ENCODE assay signal across 11 mouse cellular contexts in genomic region chr14:75235955-75236635, GRCm38 (mm10). TPM values are rescaled to one million over a fixed set of nuclear protein-coding genes. Genes with fewer than 3 reads are reported as not detected.
A peak's percentile ranks its signal among the peaks of the same experiment; 100 is the strongest.
DNase-seq lines count a peak whose midpoint lies in the region; ATAC-seq and TF ChIP-seq lines count a peak whose summit lies in the region.
"Had no signal": no experiment of that assay in that cellular context is flagged by ENCODE, and none has a peak within 500 bp of the region (broad histone marks: within the 10 kb centered on the region; RNA-seq: fewer than 3 reads in every experiment).

No protein-coding gene starts in this region.

- 52% methylated on average over 9 of the region's 9 CpGs for WGBS in embryonic facial prominence, embryonic 10.5 days
- 21% methylated on average over 9 of the region's 9 CpGs for WGBS in neural tube, embryonic 14.5 days
- 70% methylated on average over 9 of the region's 9 CpGs for WGBS in liver, postnatal 0 days (ENCODE audit: insufficient replicate concordance)

- TF ChIP-seq CTCF in liver, postnatal 0 days (IDR thresholded peaks at IDR 0.05; ENCODE audit: low read depth): no peak

- peak; percentile 36 for DNase-seq in embryonic facial prominence, embryonic 10.5 days (ENCODE audit: low spot score)
- peak; percentile 35 to 39 for DNase-seq in frontal cortex, postnatal 14 days (ENCODE audit: low spot score in 2 of 2)
- DNase-seq in layer of hippocampus, postnatal 36 days: peak; percentile 48 to 52
- no peak for DNase-seq in urinary bladder, adult 2 months (ENCODE audit: low spot score)
- no peak for DNase-seq in heart, adult 11 months
- DNase-seq in liver, postnatal 0 days: no peak
- DNase-seq: liver, embryonic 13.5 days had no signal

- H3K27ac ChIP-seq in embryonic facial prominence, embryonic 10.5 days (replicated peaks): no peak overlapping the region
- H3K27ac ChIP-seq in neural tube, embryonic 14.5 days (ENCODE audit: low read depth, low read length): 0 out of 2 replicates have a peak overlapping the region, but pooled peaks have one; percentile 8
- H3K27ac ChIP-seq in liver, postnatal 0 days (ENCODE audit: low read depth): no peak overlapping the region
- H3K27ac ChIP-seq: liver, embryonic 13.5 days had no signal

- peak overlapping the region; percentile 24; the same call in 1 of the 2 replicates for H3K4me2 ChIP-seq in neural tube, embryonic 14.5 days (ENCODE audit: low read depth, low read length)
- no peak overlapping the region for H3K4me2 ChIP-seq in liver, postnatal 0 days (ENCODE audit: low read depth, low read length)
- H3K4me2 ChIP-seq: liver, embryonic 13.5 days had no signal

- ATAC-seq in neural tube, embryonic 14.5 days (ENCODE audit: low read depth): peak; percentile 87
- ATAC-seq in liver, postnatal 0 days: no peak
- ATAC-seq: Patski had no signal

- no peak overlapping the region for H3K4me3 ChIP-seq in embryonic facial prominence, embryonic 10.5 days
- no peak overlapping the region for H3K4me3 ChIP-seq in neural tube, embryonic 14.5 days (ENCODE audit: low read depth, low read length)
- no peak overlapping the region for H3K4me3 ChIP-seq in liver, postnatal 0 days (ENCODE audit: low read depth, low read length)
- H3K4me3 ChIP-seq: erythroblast, embryonic 14.5 days; liver, embryonic 13.5 days had no signal

- H3K36me3 ChIP-seq in embryonic facial prominence, embryonic 10.5 days (replicated peaks): no peaks in the 10 kb centered on the region
- no peaks in the 10 kb centered on the region for H3K36me3 ChIP-seq in neural tube, embryonic 14.5 days (ENCODE audit: control insufficient read depth, insufficient read depth, low read length)
- no peaks in the 10 kb centered on the region for H3K36me3 ChIP-seq in liver, postnatal 0 days (replicated peaks; ENCODE audit: insufficient read depth, low read length)
- H3K36me3 ChIP-seq: liver, embryonic 13.5 days had no signal

- TF ChIP-seq EP300 in liver, postnatal 0 days (IDR thresholded peaks at IDR 0.05; ENCODE audit: low read depth): no peak

- peaks cover 7% of the 10 kb centered on the region for H3K4me1 ChIP-seq in embryonic facial prominence, embryonic 10.5 days
- peaks cover 5% of the 10 kb centered on the region; the same call in 1 of the 2 replicates for H3K4me1 ChIP-seq in neural tube, embryonic 14.5 days (ENCODE audit: control insufficient read depth, insufficient read depth, low read length)
- peaks cover 10% of the 10 kb centered on the region for H3K4me1 ChIP-seq in liver, postnatal 0 days (ENCODE audit: insufficient read depth)

- H3K27me3 ChIP-seq in embryonic facial prominence, embryonic 10.5 days (replicated peaks; ENCODE audit: low read depth, poor library complexity, severe bottlenecking): no peaks in the 10 kb centered on the region
- H3K27me3 ChIP-seq in neural tube, embryonic 14.5 days (ENCODE audit: control insufficient read depth, insufficient read depth, low read length): no peaks in the 10 kb centered on the region
- no peaks in the 10 kb centered on the region for H3K27me3 ChIP-seq in liver, postnatal 0 days (ENCODE audit: insufficient read depth, low read length)
- H3K27me3 ChIP-seq: liver, embryonic 13.5 days had no signal

- H3K9ac ChIP-seq in neural tube, embryonic 14.5 days (replicated peaks; ENCODE audit: low read depth, low read length): no peak overlapping the region
- H3K9ac ChIP-seq in liver, postnatal 0 days (replicated peaks): no peak overlapping the region
- H3K9ac ChIP-seq: liver, embryonic 13.5 days had no signal

- H3K9me3 ChIP-seq in embryonic facial prominence, embryonic 10.5 days: no peaks in the 10 kb centered on the region
- H3K9me3 ChIP-seq in neural tube, embryonic 14.5 days (ENCODE audit: control insufficient read depth, low read length): no peaks in the 10 kb centered on the region
- no peaks in the 10 kb centered on the region for H3K9me3 ChIP-seq in liver, postnatal 0 days (ENCODE audit: low read length)
- H3K9me3 ChIP-seq: liver, embryonic 13.5 days had no signal

RNA-seq across cellular contexts. Expression of gene Cpb2, which starts 6.0 kb away (rescaled TPM):
- not detected in 2 replicates for polyA plus RNA-seq in embryonic facial prominence, embryonic 10.5 days (2016; fragmentation: Nextera tagmentation; extraction: Ambion mirVana)
- not detected for total RNA-seq in layer of hippocampus, postnatal 36 days (2021)
- polyA plus RNA-seq in neural tube, embryonic 14.5 days (2014; fragmentation: Nextera tagmentation; extraction: Ambion mirVana): 0.25 TPM in 1 of 2 replicates, not detected in the other
- 0.15 and 0.22 TPM in 2 replicates for polyA plus RNA-seq in urinary bladder, adult 2 months (2012; rRNA removed)
- 400 and 408 TPM in 2 replicates for polyA plus RNA-seq in liver, postnatal 0 days (2015; fragmentation: Nextera tagmentation; extraction: Ambion mirVana)
- polyA plus RNA-seq: erythroblast, embryonic 14.5 days; Patski; spleen, adult 2 months had no signal

RNA-seq across cellular contexts. Expression of gene Zc3h13, which starts 48.1 kb away (rescaled TPM):
- 37.1 and 40.9 TPM in 2 replicates for polyA plus RNA-seq in embryonic facial prominence, embryonic 10.5 days (2016; fragmentation: Nextera tagmentation; extraction: Ambion mirVana)
- 10 to 100 TPM; 57.2 to 65.2 TPM for total RNA-seq in layer of hippocampus, postnatal 36 days (2021)
- 39.4 and 41.3 TPM in 2 replicates for polyA plus RNA-seq in neural tube, embryonic 14.5 days (2014; fragmentation: Nextera tagmentation; extraction: Ambion mirVana)
- polyA plus RNA-seq in urinary bladder, adult 2 months (2012; rRNA removed): 16.2 and 21.7 TPM in 2 replicates
- 17.5 and 19.7 TPM in 2 replicates for polyA plus RNA-seq in liver, postnatal 0 days (2015; fragmentation: Nextera tagmentation; extraction: Ambion mirVana)

Comparison
In these comparisons a context has a peak if more than half of its experiments do, and no peak if none do; other contexts are left out.
1. DNase-seq: peak in embryonic facial prominence, embryonic 10.5 days (single experiment), frontal cortex, postnatal 14 days (2 of 2) and layer of hippocampus, postnatal 36 days (2 of 2); none in urinary bladder, adult 2 months (single experiment), heart, adult 11 months (single experiment) and liver, postnatal 0 days (single experiment).
2. RNA of gene Cpb2, which starts 6.0 kb away (polyA plus RNA-seq): 400 to 408 TPM in liver, postnatal 0 days; 0.25 TPM in neural tube, embryonic 14.5 days, 0.15 to 0.22 TPM in urinary bladder, adult 2 months and not detected in embryonic facial prominence, embryonic 10.5 days; every median in the first group is over 100 times any median in the second.